Mouse (Mus musculus) MEL-GATA-1-ER (cell line): ENCODE data around the gene Clip2.
A peak's percentile ranks its signal among the peaks of the same experiment; 100 is the strongest.

Experiments used
- DNase-seq: peaks from one replicate; pipeline ENCODE4 v3.0.0-alpha.2; 2012; ENCODE audit warnings: low read depth; ENCODE audit errors: extremely low read depth

Gene Clip2

GRCm38 (mm10) chr5:134525971-134526711 is 26.1 kb downstream of the Clip2 start:
- DNase-seq: no peak

DNA sequence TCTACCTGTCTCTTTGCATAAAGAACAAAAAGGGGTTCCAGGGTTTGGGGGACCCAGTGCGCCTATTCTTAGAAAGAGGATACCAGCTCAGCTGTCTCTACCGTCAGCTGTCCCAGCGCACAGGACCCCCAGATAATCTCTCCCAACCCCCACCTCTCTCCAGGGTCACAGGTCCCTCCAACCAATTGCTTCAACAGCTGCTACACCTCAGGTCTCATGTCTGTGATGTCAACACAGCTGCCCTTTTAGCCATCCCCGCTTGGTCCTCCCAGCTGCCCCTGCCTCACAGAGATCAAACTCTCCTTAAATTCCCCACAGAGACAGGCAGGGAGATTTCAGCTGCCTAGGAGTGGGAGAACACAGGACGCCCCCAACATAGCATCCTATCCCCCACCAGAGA is 28.5 kb downstream of the Clip2 start:
- DNase-seq: no peak

DNA sequence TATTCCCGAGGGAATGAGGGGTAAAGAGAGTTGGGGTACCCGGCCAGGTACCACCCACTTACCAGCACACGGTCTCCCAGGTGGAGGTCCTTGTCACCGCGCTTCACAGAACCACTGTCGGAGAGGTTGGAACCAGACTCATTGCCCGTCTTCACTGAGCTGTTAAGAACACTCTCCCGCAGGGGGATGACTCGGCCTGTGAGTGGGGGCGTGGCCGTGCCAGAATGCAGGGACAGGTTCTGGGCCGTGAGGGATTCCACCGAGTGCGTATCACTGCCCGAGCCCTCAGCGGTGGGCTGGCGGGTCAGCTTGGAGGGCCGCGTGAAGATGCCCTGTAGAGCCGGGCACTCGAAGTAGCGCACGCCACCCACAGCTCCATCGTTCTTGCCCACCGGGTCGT is 29.7 kb downstream of the Clip2 start:
- no peak for DNase-seq

DNA sequence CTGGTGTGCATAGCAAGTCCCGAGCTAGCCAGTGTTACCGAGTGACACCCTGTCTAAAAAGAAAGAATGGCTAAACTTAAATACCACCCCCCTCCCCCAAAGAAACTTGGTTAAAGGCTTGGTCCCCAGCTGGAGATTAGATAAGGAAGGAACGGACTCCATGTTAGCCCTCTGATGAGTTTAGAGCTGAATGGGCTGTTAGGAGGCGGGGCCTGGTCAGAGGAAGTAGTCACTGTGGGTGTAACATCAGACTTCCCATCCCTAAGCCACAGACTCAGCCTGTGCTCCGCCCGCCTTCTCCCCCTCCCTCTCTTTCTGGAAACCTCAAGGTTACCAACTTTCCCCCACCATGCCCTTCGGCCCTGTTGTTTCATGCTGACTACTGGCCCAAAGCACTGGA is 30.4 kb downstream of the Clip2 start:
- peak; percentile 83 for DNase-seq

- DNase-seq: no peak
These were observed 31.1 kb downstream of the Clip2 start for GRCm38 (mm10) chr5:134521131-134521530.

- peak; percentile 51 for DNase-seq
These were observed 32.1 kb downstream of the Clip2 start for GRCm38 (mm10) chr5:134520120-134520519.

- DNase-seq: no peak
These were observed 32.8 kb downstream of the Clip2 start for GRCm38 (mm10) chr5:134519471-134519870.

- DNase-seq: no peak
These were observed 40.1 kb downstream of the Clip2 start for GRCm38 (mm10) chr5:134512086-134512485.

DNA sequence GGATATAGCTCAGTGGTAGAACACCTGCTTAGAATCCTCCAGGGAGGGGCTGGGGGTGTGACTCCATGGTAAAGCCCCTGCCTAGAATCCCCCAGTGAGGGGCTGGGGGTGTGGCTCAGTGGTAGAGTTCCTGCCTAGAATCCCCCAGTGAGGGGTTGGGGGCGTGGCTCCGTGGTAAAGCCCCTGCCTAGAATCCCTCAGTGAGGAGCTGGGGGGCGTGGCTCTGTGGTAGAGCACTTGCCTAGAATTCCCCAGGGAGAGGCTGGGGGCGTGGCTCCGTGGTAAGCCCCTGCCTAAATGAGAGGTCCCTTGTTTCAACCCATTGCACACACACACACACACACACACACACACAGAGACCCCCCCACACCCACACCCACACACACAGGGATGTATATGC is 42.0 kb downstream of the Clip2 start:
- DNase-seq: no peak

DNA sequence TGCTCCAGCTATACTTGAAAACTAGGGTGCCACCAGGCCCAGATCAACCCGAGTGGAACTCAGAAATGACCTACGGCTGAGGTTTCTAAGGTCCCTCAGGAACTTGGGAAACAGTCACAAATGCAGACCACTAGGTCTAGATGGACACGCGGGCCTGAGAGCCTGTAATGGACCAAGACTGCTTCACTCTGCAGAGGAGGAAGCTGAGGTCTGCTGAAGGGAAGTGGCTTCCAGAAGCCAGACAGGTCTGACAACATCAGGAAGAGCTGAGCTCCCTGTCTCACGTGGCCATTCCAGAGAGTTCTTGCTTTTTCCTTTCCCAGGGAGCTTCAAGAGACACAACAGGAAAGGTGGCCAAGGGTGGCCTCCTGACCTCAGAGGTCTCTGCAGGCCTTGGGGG is 43.3 kb downstream of the Clip2 start:
- no peak for DNase-seq

DNA sequence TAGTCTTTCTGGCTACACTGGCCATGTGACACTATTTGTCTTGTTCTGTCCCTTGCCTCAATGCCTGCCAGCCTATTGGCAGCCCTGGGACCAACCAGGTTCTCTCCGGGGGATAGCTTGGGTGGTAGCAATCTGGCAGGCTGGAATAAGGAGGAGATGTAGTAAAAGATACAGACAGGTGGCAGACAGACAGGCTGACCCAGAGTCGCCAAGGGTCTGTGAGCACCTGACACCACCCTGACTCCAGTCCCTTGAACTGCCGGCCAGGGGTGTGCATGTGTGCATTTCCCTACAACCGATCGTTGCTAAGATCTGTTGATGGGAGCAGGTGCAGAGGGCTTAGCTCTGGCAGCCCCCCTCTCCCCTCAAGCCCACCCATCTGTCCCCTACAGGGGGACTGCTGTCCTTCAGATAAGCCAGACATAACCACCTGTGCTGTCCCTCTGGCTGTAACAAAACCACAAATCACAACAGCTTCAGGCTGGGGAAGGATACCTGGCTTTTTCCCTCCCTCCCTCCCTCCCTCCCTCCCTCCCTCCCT is 44.3 kb downstream of the Clip2 start:
- DNase-seq: no peak

DNA sequence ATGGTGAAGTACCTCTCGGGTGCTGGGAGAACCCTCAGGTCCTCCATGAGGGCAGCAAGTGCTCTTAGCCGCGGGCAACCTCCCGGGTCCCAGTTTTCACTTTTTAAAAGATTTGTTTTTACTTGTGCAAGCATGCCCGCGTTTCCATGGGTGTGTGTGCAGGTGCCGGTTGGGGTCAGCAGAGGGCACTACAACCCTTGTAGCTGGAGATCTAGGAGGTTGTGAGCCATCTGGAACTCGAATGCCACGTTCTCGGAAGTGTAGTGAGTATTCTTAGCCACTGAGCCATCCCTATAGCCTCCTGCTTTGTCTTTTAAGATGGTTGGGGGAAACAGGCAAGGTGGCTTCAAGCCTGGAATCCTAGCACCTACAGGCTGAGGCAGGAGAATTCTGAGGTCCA is 44.9 kb downstream of the Clip2 start:
- DNase-seq: no peak

- DNase-seq: no peak
These were observed 46.4 kb downstream of the Clip2 start for GRCm38 (mm10) chr5:134505810-134506292.

DNA sequence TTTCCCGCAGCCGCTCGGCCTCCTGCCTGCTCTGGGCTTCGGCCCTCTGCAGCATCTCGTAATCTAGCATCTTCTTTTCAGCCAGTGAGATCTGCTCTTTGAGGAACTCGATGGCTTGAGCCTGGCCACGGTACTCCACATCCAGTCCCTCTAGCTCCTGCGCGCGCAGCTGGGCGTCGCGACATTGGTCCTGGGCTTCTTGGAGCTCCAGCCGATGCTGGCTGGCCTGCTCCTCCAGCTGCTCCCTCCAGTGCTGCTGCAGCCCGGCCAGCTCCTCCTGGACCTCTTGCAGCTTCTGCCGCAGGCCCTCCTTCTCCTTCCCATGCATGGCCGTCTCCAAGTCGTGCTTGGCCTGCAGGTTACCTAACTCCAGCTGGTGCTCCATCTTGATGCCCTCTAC is 49.6 kb downstream of the Clip2 start:
- DNase-seq: no peak

DNA sequence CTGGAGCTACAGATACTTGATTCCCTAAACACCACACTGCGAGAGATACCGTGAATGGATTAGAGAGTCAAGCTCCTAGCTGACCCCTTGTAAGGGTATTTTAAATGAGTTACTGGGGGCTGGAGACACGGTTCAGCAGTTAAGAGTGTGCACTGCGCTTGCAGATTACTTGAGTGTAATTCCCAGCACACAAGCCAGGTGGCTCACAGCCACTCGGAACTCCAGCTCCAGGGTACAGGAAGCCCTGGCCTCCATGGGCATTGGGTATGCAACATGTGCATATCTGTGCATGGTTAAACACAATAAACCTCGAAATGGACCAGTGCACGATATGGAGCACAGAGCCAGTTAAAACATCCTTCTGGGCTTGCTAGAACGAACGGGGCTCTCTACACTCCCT is 50.8 kb downstream of the Clip2 start:
- DNase-seq: no peak

DNA sequence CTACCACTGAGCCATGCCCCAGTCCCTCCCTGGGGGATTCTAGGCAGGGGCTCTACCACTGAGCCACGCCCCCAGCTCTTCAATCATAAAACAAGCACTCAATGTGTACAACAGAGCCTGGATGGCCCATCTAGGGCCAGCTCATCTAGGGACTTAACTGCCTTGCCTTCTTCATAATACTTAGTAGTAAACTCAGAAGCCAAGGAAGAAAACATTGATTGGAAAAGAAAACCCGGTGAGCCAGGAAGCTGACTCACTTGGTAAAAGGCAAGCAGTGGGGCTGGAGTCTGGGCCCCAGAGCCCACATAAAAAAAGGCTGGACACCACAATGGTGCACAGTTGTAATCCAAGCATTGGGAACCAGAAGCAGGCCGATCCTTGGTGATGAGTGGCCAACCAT is 51.6 kb downstream of the Clip2 start:
- DNase-seq: no peak

DNA sequence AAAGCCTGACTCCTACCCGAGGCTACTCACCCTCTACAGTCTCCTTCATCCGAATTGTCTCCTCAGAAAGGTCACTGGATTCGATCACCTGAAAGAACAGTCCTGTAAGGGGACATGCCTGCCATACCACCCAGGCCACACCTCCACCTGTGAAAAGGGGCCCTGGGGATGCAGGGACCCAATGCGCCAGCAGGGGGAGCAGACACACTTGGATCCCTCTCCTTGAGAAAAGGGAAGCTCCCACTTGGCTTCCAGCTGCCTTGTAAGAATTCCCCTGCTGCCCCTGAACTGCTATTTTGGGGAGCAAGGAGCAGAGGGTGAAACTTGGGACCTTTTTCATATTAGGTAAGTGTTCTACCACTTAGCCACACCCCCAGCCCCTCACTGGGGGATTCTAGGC is 52.2 kb downstream of the Clip2 start:
- no peak for DNase-seq

- DNase-seq: no peak
These were observed 55.2 kb downstream of the Clip2 start for GRCm38 (mm10) chr5:134497026-134497425.

- no peak for DNase-seq
These were observed 56.4 kb downstream of the Clip2 start for GRCm38 (mm10) chr5:134495796-134496195.

DNA sequence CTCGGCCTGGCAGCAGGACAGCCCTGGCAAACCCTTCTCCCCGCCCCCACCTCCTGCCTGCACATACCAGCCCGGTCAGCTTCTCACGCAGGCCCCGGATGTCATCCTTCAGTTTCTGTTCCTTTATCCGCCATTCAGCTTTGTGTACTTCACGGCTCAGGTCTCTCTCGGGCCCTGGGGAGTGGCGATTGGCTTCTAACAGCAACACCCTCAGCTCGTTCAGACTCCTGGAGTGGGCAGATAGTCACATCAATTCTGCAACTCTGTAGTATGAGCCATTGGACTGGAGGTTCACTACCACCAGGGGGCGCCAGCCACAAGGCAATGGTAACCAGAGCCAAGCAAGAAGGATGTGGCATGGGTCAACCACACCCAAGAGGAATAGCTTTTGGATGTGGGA is 58.1 kb downstream of the Clip2 start:
- peak; percentile 66 for DNase-seq

- no peak for DNase-seq
These were observed 59.3 kb downstream of the Clip2 start for GRCm38 (mm10) chr5:134492956-134493355.

- DNase-seq: peak; percentile 70
These were observed 60.4 kb downstream of the Clip2 start for GRCm38 (mm10) chr5:134491712-134492417.

- no peak for DNase-seq
These were observed 61.0 kb downstream of the Clip2 start for GRCm38 (mm10) chr5:134491206-134491605.
